Mouse (Mus musculus) MEL (cell line): Measurements from ENCODE around the gene Scfd2. TPM values are rescaled to one million over a fixed set of nuclear protein-coding genes. Genes with fewer than 3 reads are reported as not detected.

ENCODE experiments used
- DNase-seq: peaks from one replicate; pipeline ENCODE4 v3.0.0; 2011; ENCODE audit warnings: low read depth, low spot score
- H3K27ac ChIP-seq: 2 replicates; pipeline ENCODE4 v1.5.1; 2012; ENCODE audit warnings: low read depth, mild to moderate bottlenecking, control low read depth, low read length, moderate library complexity; ENCODE audit not compliant: control insufficient read depth
- H3K27me3 ChIP-seq, 2 experiments: fragments of 150-350 bp in 1 of 2; sonication (generic) in 1 of 2; 2 replicates each; pipeline ENCODE4 v1.6.1; 2012; ENCODE audit warnings: low read length in 2 of 2, mild to moderate bottlenecking in 2 of 2, improper control_type of control experiment in 1 of 2, moderate library complexity in 1 of 2; ENCODE audit not compliant: insufficient read depth in 2 of 2, control insufficient read depth in 1 of 2
- H3K36me3 ChIP-seq, 2 experiments: 2 replicates each; pipeline ENCODE4 v1.6.1; 2012 to 2014; ENCODE audit warnings: low read length in 2 of 2, improper control_type of control experiment in 1 of 2, inconsistent platforms in 1 of 2, mild to moderate bottlenecking in 1 of 2; ENCODE audit not compliant: insufficient read depth in 2 of 2, control insufficient read depth in 1 of 2
- H3K4me1 ChIP-seq, 2 experiments: fragments of 150-350 bp in 1 of 2; sonication (generic) in 1 of 2; 2 replicates each; pipeline ENCODE4 v1.6.1; 2012; ENCODE audit warnings: low read length in 2 of 2, improper control_type of control experiment in 1 of 2, mild to moderate bottlenecking in 1 of 2; ENCODE audit not compliant: insufficient read depth in 2 of 2, control insufficient read depth in 1 of 2
- H3K4me3 ChIP-seq, 2 experiments: fragments of 150-350 bp in 1 of 2; sonication (generic) in 1 of 2; 2 replicates each; pipeline ENCODE4 v1.5.1; 2012; ENCODE audit warnings: low read depth in 2 of 2, low read length in 2 of 2, mild to moderate bottlenecking in 2 of 2, moderate library complexity in 2 of 2, control low read depth in 1 of 2, improper control_type of control experiment in 1 of 2; ENCODE audit not compliant: control insufficient read depth in 1 of 2, insufficient read depth in 1 of 2
- H3K79me2 ChIP-seq: 2 replicates; pipeline ENCODE4 v1.6.1; 2012; ENCODE audit warnings: mild to moderate bottlenecking, low read length, moderate library complexity; ENCODE audit not compliant: control insufficient read depth, poor library complexity, insufficient read depth
- H3K9ac ChIP-seq: 2 replicates; pipeline ENCODE4 v1.6.1; 2012; ENCODE audit warnings: low read depth, mild to moderate bottlenecking, control low read depth, low read length, moderate library complexity; ENCODE audit not compliant: control insufficient read depth, poor library complexity, severe bottlenecking
- H3K9me3 ChIP-seq: fragments of 150-350 bp; sonication (generic); replicated peaks from 2 replicates; pipeline ENCODE4 v1.6.1; 2012; ENCODE audit warnings: mild to moderate bottlenecking, low read length, improper control_type of control experiment, moderate library complexity; ENCODE audit not compliant: insufficient read depth
- BHLHE40 ChIP-seq: IDR thresholded peaks from 2 replicates; pipeline ENCODE4 v1.6.1; 2012; ENCODE audit warnings: low read depth, mild to moderate bottlenecking, inconsistent platforms, low read length, improper control_type of control experiment, borderline replicate concordance
- CHD1 ChIP-seq: IDR thresholded peaks from 2 replicates; pipeline ENCODE4 v1.6.1; 2012; ENCODE audit warnings: low read depth, mild to moderate bottlenecking, inconsistent platforms, low read length, improper control_type of control experiment
- CTCF ChIP-seq, 3 experiments: IDR thresholded peaks in 2 of 3; conservative IDR thresholded peaks in 1 of 3; 2 replicates each; pipeline ENCODE4 v1.5.1; 2011 to 2012; ENCODE audit warnings: low read length in 3 of 3, low read depth in 2 of 3, mild to moderate bottlenecking in 2 of 3, improper control_type of control experiment in 1 of 3, inconsistent platforms in 1 of 3, mixed read lengths in 1 of 3, moderate library complexity in 1 of 3; ENCODE audit not compliant: control insufficient read depth in 1 of 3, insufficient read depth in 1 of 3, poor library complexity in 1 of 3, severe bottlenecking in 1 of 3
- ELF1 ChIP-seq: IDR thresholded peaks from 2 replicates; pipeline ENCODE4 v1.6.1; 2014; ENCODE audit warnings: low read depth, mild to moderate bottlenecking, inconsistent platforms, low read length, improper control_type of control experiment, moderate library complexity
- ETS1 ChIP-seq: IDR thresholded peaks from 2 replicates; pipeline ENCODE4 v1.6.1; 2012; ENCODE audit warnings: low read depth, mild to moderate bottlenecking, inconsistent platforms, low read length, improper control_type of control experiment, moderate library complexity
- MAFK ChIP-seq: IDR thresholded peaks from 2 replicates; pipeline ENCODE4 v1.6.1; 2011; ENCODE audit warnings: low read depth, mild to moderate bottlenecking, low read length, improper control_type of control experiment, borderline replicate concordance
- MAX ChIP-seq: IDR thresholded peaks from 2 replicates; pipeline ENCODE4 v1.6.1; 2011; ENCODE audit warnings: low read length, improper control_type of control experiment
- MEF2A ChIP-seq: IDR thresholded peaks from 2 replicates; pipeline ENCODE4 v1.6.1; 2014; ENCODE audit warnings: low read depth, mild to moderate bottlenecking, inconsistent platforms, low read length, improper control_type of control experiment; ENCODE audit not compliant: poor library complexity, insufficient replicate concordance, severe bottlenecking; ENCODE audit errors: extremely low read depth
- SMC3 ChIP-seq: IDR thresholded peaks from 2 replicates; pipeline ENCODE4 v1.6.1; 2011; ENCODE audit warnings: low read depth, low read length, improper control_type of control experiment
- TBP ChIP-seq: IDR thresholded peaks from 2 replicates; pipeline ENCODE4 v1.8.0; 2011; ENCODE audit warnings: low read depth, low read length, improper control_type of control experiment
- UBTF ChIP-seq: IDR thresholded peaks from 2 replicates; pipeline ENCODE4 v1.6.1; 2012; ENCODE audit warnings: low read depth, mild to moderate bottlenecking, inconsistent platforms, low read length, improper control_type of control experiment, moderate library complexity, borderline replicate concordance; ENCODE audit not compliant: insufficient read depth
- ZC3H11A ChIP-seq: IDR thresholded peaks from 2 replicates; pipeline ENCODE4 v1.6.1; 2012; ENCODE audit warnings: low read depth, mild to moderate bottlenecking, inconsistent platforms, low read length, improper control_type of control experiment
- ZKSCAN1 ChIP-seq: IDR thresholded peaks from 2 replicates; pipeline ENCODE4 v1.6.1; 2012; ENCODE audit warnings: low read depth, mild to moderate bottlenecking, inconsistent platforms, low read length, improper control_type of control experiment, moderate library complexity
- polyA plus RNA-seq, 2 experiments: library from polyadenylated mRNA; stranded (reverse) in 1 of 2; unstranded in 1 of 2; fragments of >175 nt in 1 of 2; fragments of >200 nt in 1 of 2; gene quantifications; 2 replicates each; pipeline versions ENCODE4 v1.2.1 to v1.2.4; 2012; ENCODE audit warnings: low replicate concordance in 2 of 2, low read depth in 1 of 2; ENCODE audit not compliant: insufficient read length in 2 of 2, insufficient read depth in 1 of 2, missing spikeins in 1 of 2
- total RNA-seq: library from RNA; depleted of rRNA; stranded (reverse); fragments of 300-350 nt; gene quantifications from 2 replicates; pipeline ENCODE4 v1.2.3, GENCODE M21; 2012

Gene Scfd2
- total and polyA plus RNA-seq, 3 experiments = 18.8 to 20.3 TPM; not detected in 1

- Histone ChIP-seq H3K27ac (no peak overlapping the region), H3K27me3 (peaks cover 0 to 6% of the 10 kb centered on the region in 2 experiments; a peak in 3 of 4 replicates), H3K79me2 (no peaks in the 10 kb centered on the region), H3K36me3 (no peaks in the 10 kb centered on the region), H3K9ac (no peak overlapping the region), H3K4me3 (no peak overlapping the region), H3K4me1 (no peaks in the 10 kb centered on the region), H3K9me3 (no peaks in the 10 kb centered on the region)
- DNase-seq = no peak
- TF ChIP-seq ZC3H11A = no peak
- TF ChIP-seq MEF2A = no peak
These were observed 367.0 kb downstream of the Scfd2 start for GRCm38 (mm10) chr5:74164547-74164946.

DNA sequence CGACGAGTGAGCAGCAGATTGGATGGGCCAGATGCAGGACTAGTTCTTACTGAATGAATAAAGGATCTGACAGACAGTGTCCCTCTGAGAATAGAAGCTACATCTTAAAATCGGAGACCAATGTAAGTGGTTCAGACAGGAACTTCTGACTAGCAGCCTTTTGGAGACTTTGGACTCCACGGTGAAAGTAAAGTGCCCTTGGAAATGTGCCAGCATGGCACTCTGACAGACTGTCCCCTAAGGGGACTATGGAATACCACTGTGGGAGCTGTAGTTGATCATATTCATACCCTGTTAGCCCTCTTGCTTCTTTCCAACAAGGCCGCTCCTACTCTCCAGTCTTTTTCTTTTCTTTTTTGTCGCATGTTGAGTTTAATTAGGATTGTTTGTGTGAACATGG is 368.4 kb downstream of the Scfd2 start:
- Histone ChIP-seq H3K36me3 (no peaks in the 10 kb centered on the region), H3K27ac (no peak overlapping the region), H3K79me2 (no peaks in the 10 kb centered on the region), H3K4me1 (no peaks in the 10 kb centered on the region), H3K4me3 (no peak overlapping the region), H3K9me3 (no peaks in the 10 kb centered on the region), H3K9ac (no peak overlapping the region), H3K27me3 (peaks cover 0 to 5% of the 10 kb centered on the region in 2 experiments; a peak in 2 of 4 replicates)
- DNase-seq = no peak
- TF ChIP-seq ETS1 = no peak
- no peak for TF ChIP-seq SMC3
- no peak for TF ChIP-seq ELF1
- no peak for TF ChIP-seq UBTF
- no peak for TF ChIP-seq CHD1
- no peak for TF ChIP-seq TBP
- no peak for TF ChIP-seq MAFK

- Histone ChIP-seq H3K36me3 (no peaks in the 10 kb centered on the region), H3K4me1 (no peaks in the 10 kb centered on the region), H3K27me3 (peaks cover 0 to 2% of the 10 kb centered on the region in 2 experiments; a peak in 1 of 4 replicates), H3K79me2 (no peaks in the 10 kb centered on the region), H3K9ac (no peak overlapping the region), H3K4me3 (no peak overlapping the region), H3K27ac (no peak overlapping the region), H3K9me3 (no peaks in the 10 kb centered on the region)
- DNase-seq = no peak
- no peak for TF ChIP-seq BHLHE40
- no peak for TF ChIP-seq MAX
- no peak for TF ChIP-seq ZKSCAN1
- TF ChIP-seq CTCF (IDR thresholded peaks at IDR 0.05 in 2 of 3, conservative IDR thresholded peaks at IDR 0.05 in 1 of 3; ENCODE audit: control insufficient read depth in 1 of 3, insufficient read depth in 1 of 3, low read depth in 2 of 3, low read length in 3 of 3, poor library complexity in 1 of 3, severe bottlenecking in 1 of 3) = no peak
These were observed 369.5 kb downstream of the Scfd2 start for GRCm38 (mm10) chr5:74162013-74162412.
